Mouse (Mus musculus): ENCODE data around the gene Sf3b6.

Gene Sf3b6

DNA sequence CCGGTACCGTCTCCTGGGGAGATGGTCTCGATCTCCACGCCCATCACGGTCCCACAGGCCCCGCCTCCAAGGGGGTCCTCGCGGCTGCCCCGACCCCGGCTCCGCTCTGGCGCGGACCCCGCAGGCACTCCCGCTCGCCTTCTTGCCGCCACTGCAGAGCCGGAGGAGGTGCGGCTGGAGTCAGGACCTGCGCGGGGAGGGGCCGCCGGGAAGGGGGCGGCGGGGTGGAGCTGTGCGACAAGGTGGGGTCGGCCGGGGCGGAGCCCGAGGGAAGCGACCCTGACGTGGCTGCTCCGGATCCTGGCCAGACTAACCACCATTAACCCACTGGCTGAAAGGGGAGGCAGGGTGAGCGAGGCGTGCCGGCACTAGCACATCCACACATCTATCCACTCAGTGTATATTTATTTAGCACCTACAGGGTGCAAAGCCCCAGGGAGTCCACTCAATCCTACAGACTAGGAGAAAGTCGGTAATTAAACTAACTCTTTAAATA lies 24.1 kb downstream of the Sf3b6 start, which contains the start of gene Fkbp1b:
Fkbp1b (minus strand) TSS at position 200 of the 496 bp plus-strand sequence.
- peak; percentile 63 for DNase-seq

DNA sequence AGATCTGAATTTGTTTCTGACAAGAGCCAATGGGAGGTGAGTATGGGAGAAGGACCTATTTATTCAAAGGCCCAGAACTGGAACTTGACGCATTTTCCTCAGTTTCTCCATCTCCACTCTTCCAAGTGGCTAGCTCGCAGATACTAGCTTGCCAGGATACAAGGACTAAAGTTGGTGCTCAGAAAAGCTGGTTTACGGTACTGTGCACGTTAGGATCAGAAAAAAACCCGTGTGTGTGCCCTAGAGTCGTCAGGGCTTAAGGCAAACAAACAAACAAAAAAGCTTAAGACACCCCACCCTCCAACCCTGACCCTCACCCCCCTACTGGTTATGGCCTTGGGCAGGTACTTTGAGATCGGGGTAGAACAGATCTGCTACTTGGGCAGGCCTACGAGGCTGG lies 25.1 kb downstream of the Sf3b6 start:
- no peak for DNase-seq

DNA sequence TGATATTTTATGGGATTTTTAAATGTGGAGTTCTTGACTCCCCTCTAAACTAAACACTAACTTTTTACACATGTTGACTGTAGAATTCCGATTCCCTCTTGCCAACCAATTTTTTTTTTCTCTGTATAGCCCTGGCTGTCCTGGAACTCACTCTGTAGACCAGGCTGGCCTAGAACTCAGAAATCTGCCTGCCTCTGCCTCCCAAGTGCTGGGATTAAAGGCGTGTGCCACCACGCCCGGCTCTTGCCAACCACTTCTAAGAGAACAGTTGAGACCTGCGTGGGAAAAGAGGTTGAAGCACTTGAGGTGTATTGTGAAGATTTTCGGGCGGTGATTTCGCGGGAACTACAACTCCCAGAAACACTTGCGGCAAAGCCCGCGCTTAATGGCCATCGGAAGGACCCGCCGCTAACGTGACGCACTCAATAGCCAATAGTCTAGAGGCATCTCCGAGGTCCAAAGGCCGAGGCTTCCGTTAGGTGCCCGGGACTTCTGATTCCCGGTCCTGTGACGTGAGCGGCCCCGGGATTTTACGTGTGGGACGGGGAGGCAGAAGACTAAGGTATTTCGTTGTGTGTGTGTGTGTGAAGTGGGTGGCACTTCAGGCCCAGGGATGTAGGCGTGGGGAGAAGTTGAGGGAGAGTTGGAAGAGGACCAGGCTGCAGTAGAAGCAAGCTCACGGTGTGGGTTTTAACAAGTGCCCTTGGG lies 25.7 kb downstream of the Sf3b6 start, which contains the start of gene Wdcp:
Wdcp (plus strand) TSS at position 414 of the 708 bp plus-strand sequence.
- DNase-seq = peak; percentile 97

DNA sequence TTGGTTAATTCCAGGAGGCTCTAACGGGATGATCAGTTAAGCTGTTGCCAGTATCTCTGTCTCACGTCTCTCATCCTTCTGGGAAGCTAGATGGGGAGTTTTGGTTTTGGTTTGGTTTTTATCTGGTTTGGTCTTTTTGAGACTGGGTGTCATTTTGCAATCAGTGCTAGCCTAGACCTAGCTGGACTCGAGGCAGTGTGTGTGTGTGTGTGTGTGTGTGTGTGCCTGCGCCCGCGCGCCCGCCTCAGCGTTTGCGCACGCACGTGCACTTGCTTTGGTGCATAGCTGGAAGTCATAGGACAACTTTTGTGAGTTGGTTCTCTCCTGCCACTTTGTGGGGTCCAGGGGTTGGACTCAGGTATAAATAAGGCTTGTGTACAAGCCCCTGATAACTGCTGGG lies 26.4 kb downstream of the Sf3b6 start:
- DNase-seq = peak; percentile 52

DNA sequence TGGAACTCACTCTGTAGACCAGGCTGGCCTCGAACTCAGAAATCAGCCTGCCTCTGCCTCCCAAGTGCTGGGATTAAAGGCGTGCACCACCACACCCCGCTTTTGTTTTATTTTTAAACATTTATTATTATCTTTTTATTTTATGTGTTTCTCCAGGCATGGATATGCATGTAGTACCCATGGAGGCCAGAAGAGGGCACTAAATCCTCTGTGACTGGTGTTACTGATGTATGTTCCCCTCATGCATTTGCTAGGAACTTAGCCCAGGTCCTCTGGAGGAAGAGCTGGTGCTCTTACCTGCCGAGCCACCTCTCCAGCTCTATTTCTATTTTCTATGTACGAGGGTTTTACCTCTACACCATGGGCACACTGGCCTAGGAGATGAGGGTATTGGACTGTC lies 38.8 kb downstream of the Sf3b6 start:
- DNase-seq = peak; percentile 59

DNA sequence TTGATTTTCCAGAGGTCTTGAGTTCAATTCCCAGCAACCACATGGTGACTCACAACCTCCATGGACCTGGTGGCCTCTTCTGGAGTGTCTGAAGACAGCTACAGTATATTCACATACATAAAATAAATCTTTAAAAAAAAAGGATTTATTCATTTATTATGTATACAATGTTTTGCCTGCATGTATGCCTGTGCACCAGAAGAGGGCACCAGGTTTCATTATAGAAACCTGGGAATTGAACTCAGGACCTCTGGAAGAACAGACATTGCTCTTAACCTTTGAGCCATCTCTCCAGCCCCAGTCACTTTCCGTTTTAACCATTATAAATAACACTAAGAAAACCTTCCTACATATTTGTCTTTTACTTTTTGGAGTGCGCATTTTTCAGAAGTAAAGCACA lies 39.5 kb downstream of the Sf3b6 start:
- no peak for DNase-seq

DNA sequence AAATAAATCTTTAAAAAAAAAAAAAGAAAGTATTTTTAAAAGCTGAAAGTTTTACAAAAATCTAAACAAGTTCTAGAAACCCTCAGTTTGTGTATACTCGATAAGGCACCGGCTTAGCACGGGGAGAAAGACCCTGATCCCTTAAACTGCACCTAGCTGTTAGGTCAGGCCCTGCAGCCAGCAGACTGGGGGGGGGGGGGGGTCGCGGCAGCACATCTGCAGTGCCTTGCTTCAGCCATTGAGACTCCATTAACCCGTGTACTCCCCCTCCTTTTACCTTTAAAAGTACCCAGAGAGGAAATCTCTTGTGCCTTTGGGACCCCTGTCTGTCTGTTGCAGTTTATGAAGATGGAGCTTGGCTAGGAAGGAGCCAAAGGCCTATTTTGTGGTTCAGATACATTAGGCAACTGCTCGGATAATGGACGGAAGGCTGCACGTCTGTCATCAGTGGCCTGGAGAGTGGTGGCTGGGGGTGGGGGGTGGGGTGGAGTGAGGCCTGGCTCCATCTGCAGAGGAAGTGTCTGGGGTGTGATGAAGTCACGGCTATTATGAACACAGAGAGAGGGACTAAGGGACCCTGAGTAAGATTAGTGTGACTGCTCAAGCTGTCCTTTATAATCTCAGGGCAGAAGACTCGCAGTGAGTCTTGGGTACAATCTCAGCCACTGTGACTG lies 42.0 kb downstream of the Sf3b6 start:
- no peak for DNase-seq

DNA sequence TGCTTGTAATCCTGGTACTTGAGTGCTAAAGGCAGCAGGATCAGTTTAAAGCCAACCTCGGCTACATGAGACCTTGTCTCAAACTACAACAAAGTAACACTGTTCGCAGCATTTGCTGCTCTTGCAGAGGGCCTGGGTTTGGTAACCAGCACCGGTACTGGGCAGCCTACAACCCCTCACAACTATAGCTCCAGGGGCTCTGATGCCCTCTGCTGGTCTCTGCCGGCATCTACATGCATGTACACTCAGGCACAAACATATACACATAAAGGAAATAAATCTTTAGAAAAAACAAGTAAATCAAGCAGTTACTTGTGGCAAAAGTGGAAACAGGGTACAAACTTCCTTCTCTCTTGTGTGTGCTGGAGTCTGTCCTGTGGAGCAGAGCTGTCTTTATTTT lies 45.3 kb downstream of the Sf3b6 start:
- DNase-seq = no peak

DNA sequence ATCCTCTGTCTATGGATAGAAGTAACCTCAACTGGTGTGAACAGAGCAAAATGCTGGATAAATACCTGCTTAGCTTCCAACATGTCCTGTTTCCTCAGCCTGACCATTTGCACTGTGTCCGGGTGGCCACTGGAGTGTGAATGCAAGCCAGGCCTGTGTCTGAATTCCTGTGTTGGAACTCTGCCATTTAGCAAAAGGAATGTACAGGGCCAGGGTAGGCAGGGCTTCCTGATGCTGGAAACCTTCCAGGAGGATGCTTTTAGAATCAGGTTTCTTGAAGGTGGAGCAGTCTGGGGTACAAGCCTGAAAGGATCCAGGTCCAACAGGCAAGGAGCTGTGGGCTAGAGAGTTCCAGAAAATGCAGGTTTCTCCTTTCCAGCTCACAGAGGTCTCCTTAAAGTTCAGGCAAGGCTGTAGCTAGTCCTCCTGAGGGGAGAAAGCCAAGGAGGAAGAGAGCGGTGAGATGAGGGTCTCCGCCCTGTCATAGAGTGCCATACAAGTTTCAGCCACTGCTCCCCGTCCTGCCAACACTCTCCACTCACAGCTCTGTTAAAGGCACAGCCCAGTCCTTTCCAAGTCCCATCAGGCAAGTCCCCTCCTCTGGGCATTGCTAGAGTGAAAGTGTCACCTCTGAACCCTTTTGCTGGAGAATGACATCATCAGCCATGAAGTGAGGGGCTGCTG lies 46.5 kb downstream of the Sf3b6 start:
- DNase-seq = peak; percentile 59

DNA sequence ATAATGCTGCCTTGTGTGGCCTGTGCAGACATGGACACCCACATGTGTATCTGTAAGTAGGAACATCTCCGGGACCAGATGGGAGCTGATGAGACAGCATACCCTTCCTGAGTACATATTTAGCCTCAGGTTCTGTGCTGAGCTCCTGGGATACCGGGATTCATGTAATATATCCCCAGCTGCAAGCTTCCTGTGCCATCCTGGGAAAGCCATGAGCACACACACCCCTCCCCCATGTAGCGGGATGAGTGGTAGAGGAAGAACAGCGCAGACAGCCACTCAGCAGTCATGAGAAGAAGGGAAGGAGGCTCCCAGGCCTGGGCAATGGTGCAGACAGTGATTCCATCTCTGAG lies 47.0 kb downstream of the Sf3b6 start:
- DNase-seq = no peak

DNA sequence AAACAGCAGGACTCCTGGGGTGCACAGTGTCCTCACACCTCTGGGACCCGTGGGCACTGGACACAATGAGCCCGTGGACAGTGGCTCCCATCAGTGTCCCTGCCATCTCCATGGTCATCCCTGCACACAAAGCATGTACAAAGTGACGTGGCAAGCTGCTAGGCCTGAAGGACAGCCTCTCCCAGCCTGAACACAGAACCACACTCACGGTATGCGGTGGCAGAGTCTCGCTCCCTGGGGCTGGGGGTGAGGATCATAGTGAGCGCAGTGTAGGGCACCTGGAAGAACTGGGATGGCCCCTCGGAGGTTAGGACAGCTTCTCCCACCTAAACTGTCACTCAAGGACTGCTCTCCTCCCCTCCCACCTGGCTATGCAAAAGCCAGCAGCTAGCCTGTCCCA lies 51.6 kb downstream of the Sf3b6 start:
- no peak for DNase-seq

DNA sequence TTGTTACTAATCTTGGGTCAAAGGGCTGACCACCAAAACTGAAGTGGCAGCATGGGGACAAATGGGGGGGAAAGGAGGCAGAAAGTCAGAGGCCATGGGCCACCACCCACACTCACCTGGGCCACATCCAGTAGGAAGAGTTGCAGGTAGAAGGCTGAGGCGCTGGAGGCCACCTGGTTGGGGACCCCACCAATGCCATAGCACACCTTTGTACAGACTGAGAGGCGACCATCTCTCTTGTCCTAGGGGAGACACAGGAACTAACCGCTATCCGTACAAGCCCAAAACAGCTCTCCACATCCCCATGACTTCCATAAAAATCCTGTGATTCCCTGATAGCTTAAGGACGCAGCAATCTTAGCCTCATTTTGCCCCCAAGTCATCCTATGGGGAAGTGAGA lies 53.9 kb downstream of the Sf3b6 start:
- DNase-seq = no peak

DNA sequence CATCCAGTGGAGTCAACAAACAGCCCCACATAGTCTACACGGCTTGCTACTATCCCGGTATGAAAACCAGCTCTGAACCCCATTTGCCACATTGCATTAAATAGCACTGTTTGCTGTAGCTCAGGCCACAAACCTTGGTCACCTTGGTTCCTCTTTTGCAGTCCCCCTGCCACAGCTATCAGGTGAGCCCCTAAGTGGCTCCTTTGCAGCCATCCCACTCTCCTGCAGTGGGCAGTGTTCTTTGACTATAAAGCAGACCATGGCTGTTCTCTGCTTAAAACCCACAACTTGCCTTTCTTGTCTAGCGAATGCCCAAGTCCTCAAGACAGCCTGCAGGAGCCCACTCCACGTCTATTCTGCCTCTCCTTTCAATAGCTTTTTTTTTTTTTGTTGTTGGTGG lies 54.9 kb downstream of the Sf3b6 start:
- DNase-seq = no peak

DNA sequence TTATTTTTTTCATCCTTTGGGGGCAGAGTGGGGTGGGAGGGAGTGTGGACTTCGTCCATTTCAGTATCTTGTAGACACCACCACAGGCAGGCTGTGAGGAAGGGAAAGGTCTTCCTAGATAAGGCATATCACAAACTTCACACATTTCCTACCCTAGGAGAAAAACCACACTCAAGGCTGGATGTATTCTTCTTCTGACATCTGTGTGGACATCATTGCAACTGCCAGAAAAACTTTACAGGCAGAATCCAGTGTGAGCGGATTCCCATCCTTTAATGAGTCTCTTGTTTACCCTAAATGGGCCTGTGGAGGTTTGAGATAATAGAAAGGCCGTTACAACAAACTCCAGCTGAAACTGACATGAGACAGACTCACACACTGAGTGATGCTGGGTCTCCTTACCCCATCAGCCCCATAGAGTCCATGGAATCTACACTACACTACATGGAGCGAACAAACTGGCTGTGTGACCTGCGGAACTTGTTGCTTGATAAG lies 55.7 kb downstream of the Sf3b6 start:
- DNase-seq = no peak

DNA sequence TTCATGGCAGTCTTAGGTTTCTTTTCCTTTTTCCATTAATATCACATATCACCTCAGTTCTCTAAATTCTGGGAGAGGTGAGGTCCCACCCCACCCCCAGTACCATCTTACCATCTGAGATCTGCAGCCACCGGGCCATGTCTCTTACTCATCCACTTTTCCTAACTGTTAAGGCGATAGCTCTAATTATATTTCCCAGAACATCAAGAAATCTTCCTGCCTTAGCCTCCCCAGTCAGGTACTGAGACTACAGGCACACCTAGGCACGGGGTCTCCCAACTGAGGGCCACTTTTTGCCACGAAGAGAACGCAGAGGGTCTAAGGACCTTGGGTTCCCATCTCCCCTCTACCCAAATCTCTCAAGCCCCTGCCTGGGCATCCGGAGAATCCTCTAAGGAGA lies 56.2 kb downstream of the Sf3b6 start:
- no peak for DNase-seq

DNA sequence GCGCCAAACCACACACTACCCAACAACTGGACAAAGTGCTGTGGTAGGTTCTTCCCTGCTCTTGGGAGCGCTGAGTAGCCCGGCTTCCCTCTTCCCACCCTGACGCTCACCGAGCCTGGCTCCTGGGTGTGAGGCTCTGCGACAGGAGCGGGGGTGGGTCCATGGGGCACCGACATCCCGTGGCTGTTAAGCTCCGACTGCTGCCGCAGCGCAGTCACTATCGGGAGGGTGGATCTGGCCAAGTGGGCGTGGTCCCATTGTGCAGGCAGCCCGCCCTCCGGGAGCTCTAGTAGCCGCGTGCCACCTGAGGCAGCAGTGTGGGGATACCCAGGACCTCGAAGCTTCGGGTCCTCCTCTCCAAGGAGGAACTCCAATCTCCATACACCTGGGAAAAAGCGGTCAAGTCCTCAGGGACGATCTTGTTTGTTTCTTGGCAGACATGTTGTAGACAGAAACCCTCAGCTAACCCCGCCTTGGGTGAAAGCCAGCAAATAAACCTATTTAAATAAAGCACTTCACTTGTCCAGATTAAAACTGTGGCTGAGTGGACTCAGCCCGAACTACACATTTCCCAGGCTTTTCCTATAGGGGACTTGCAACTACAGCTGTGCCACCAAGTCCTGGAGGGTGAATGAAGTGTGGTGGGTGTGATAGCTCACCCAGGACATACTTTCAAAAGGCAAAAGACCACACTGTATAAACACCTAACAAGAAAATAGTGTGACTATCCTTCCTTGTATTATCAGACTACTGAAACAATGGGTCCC lies 57.0 kb downstream of the Sf3b6 start, which contains the start of gene Mfsd2b:
Mfsd2b (minus strand) TSS at position 199 of the 767 bp plus-strand sequence.
- peak; percentile 89 for DNase-seq

DNA sequence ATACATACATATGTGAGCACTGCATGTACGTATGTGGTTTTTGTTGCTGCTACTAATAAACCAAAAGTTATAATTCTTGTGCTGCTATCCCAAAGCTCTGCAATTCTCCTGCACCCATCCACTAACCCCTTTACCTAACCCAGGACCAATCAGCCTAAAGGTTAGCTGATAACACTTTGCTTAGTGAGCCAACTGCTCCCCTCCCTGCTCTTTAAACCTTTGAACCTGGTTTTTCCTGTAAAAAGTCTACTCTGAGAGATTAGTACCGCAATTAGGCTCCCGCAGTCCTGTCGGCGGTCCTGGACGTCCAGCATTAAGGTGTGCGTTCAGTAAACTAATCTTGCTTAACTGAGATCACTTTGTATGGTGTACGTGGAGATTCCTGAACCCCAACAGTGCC lies 58.3 kb downstream of the Sf3b6 start:
- DNase-seq = no peak
